Mouse (Mus musculus): Measurements from ENCODE around the gene Atg7. TPM values are rescaled to one million over a fixed set of nuclear protein-coding genes. Genes with fewer than 3 reads are reported as not detected.
"Not testable (repeated sequence)": the region's sequence is repeated elsewhere in the genome, so short reads cannot be mapped to it uniquely, and the experiment has no call there.

Atg7 gene
- total RNA-seq, 2 experiments from 2014 or later: 28.9 to 29.1 TPM

GRCm38 (mm10) chr6:114882212-114882611 is 239.3 kb downstream of the Atg7 start:
- intact Hi-C loops (cut with DNase I): no loop called here
- no peak overlapping the region for H3K4me3 ChIP-seq
- TF ChIP-seq CTCF (IDR thresholded peaks at IDR 0.05): no peak
- DNase-seq (ENCODE audit: extremely low spot score in 1 of 2, low spot score in 2 of 2): no peak
- H3K27ac ChIP-seq: peak overlapping the region; percentile 92

- intact Hi-C loops (cut with DNase I): loop anchor here (1.0 kb wide), 1 partner anchor 7 kb away; no protein-coding TSS in a partner anchor
- Histone ChIP-seq H3K27ac (peak overlapping the region; percentile 92), H3K4me3 (no peak overlapping the region)
- DNase-seq (ENCODE audit: extremely low spot score in 1 of 2, low spot score in 2 of 2): no peak
- no peak for TF ChIP-seq CTCF (IDR thresholded peaks at IDR 0.05)
Measured at GRCm38 (mm10) chr6:114882675-114883074, 239.8 kb downstream of the Atg7 start.

- intact Hi-C loops (cut with DNase I): loop anchor here (1.0 kb wide), 1 partner anchor 8 kb away; no protein-coding TSS in a partner anchor
- no peak for TF ChIP-seq CTCF (IDR thresholded peaks at IDR 0.05)
- DNase-seq (ENCODE audit: extremely low spot score in 1 of 2, low spot score in 2 of 2): peak; percentile 68 to 74
- Histone ChIP-seq H3K27ac (peak overlapping the region; percentile 92), H3K4me3 (no peak overlapping the region)
Measured at GRCm38 (mm10) chr6:114883261-114883740, 240.4 kb downstream of the Atg7 start.

- H3K4me3 ChIP-seq: no peak overlapping the region
- TF ChIP-seq CTCF (IDR thresholded peaks at IDR 0.05): no peak
- no peak for DNase-seq (ENCODE audit: extremely low spot score in 1 of 2, low spot score in 2 of 2)
- intact Hi-C loops (cut with DNase I): no loop called here
- H3K27ac ChIP-seq: peak overlapping the region; percentile 50
Measured at GRCm38 (mm10) chr6:114885129-114885528, 242.2 kb downstream of the Atg7 start.

GRCm38 (mm10) chr6:114886012-114886411 is 243.1 kb downstream of the Atg7 start:
- no peak for DNase-seq (ENCODE audit: extremely low spot score in 1 of 2, low spot score in 2 of 2)
- Histone ChIP-seq H3K27ac (peak overlapping the region; percentile 24; the same call in 1 of the 2 replicates), H3K4me3 (no peak overlapping the region)
- TF ChIP-seq CTCF (IDR thresholded peaks at IDR 0.05): no peak
- intact Hi-C loops (cut with DNase I): no loop called here

- Histone ChIP-seq H3K27ac (peak overlapping the region; percentile 4; the same call in 1 of the 2 replicates), H3K4me3 (no peak overlapping the region)
- intact Hi-C loops (cut with DNase I): no loop called here
- DNase-seq (ENCODE audit: extremely low spot score in 1 of 2, low spot score in 2 of 2): no peak
- no peak for TF ChIP-seq CTCF (IDR thresholded peaks at IDR 0.05)
Measured at GRCm38 (mm10) chr6:114886504-114887361, 243.8 kb downstream of the Atg7 start.

- intact Hi-C loops (cut with DNase I): no loop called here
- peak; percentile 50 for TF ChIP-seq CTCF (IDR thresholded peaks at IDR 0.05)
- peak; percentile 74 for DNase-seq (ENCODE audit: extremely low spot score in 1 of 2, low spot score in 2 of 2)
- Histone ChIP-seq H3K27ac (peak overlapping the region; percentile 80), H3K4me3 (no peak overlapping the region)
Measured at GRCm38 (mm10) chr6:114888922-114889321, 246.0 kb downstream of the Atg7 start.

GRCm38 (mm10) chr6:114889971-114890370 is 247.1 kb downstream of the Atg7 start:
- peak overlapping the region; percentile 51 for H3K27ac ChIP-seq
- intact Hi-C loops (cut with DNase I): loop anchor here (1.0 kb wide), 1 partner anchor 30 kb away; no protein-coding TSS in a partner anchor

GRCm38 (mm10) chr6:114890411-114891115 is 247.7 kb downstream of the Atg7 start:
- DNase-seq (ENCODE audit: extremely low spot score in 1 of 2, low spot score in 2 of 2): peak; percentile 65 to 77
- TF ChIP-seq CTCF (IDR thresholded peaks at IDR 0.05): no peak; the same call in 1 of the 2 replicates
- intact Hi-C loops (cut with DNase I): loop anchor here (1.0 kb wide), 1 partner anchor 30 kb away; no protein-coding TSS in a partner anchor
- Histone ChIP-seq H3K4me3 (no peak overlapping the region), H3K27ac (peak overlapping the region; percentile 51)

More at GRCm38 (mm10) chr6:114889971-114890370, 247.1 kb downstream of the Atg7 start:
- not testable (repeated sequence) for H3K4me3 ChIP-seq; DNase-seq (ENCODE audit: extremely low spot score in 1 of 2, low spot score in 2 of 2)

- peak overlapping the region; percentile 51 for H3K27ac ChIP-seq
- DNase-seq (ENCODE audit: extremely low spot score in 1 of 2, low spot score in 2 of 2): no peak
- intact Hi-C loops (cut with DNase I): no loop called here
- TF ChIP-seq CTCF (IDR thresholded peaks at IDR 0.05): no peak
- H3K4me3 ChIP-seq: no peak overlapping the region
Measured at GRCm38 (mm10) chr6:114891272-114891671, 248.4 kb downstream of the Atg7 start.

GRCm38 (mm10) chr6:114891771-114892170 is 248.9 kb downstream of the Atg7 start:
- Histone ChIP-seq H3K4me3 (no peak overlapping the region), H3K27ac (peak overlapping the region; percentile 51)
- DNase-seq (ENCODE audit: extremely low spot score in 1 of 2, low spot score in 2 of 2): no peak
- intact Hi-C loops (cut with DNase I): no loop called here
- no peak for TF ChIP-seq CTCF (IDR thresholded peaks at IDR 0.05)

GRCm38 (mm10) chr6:114892363-114892762 is 249.5 kb downstream of the Atg7 start:
- TF ChIP-seq CTCF (IDR thresholded peaks at IDR 0.05): no peak
- DNase-seq (ENCODE audit: extremely low spot score in 1 of 2, low spot score in 2 of 2): peak; percentile 59 to 73
- intact Hi-C loops (cut with DNase I): no loop called here
- H3K4me3 ChIP-seq: no peak overlapping the region
- H3K27ac ChIP-seq: peak overlapping the region; percentile 51

Data from left cerebral cortex, adult 2 months (tissue).